Mouse (Mus musculus): ENCODE data around the gene Gfra1. TPM values are rescaled to one million over a fixed set of nuclear protein-coding genes. Genes with fewer than 3 reads are reported as not detected.

Gfra1 gene
- total and polyA plus RNA-seq, 3 experiments = not detected

DNA sequence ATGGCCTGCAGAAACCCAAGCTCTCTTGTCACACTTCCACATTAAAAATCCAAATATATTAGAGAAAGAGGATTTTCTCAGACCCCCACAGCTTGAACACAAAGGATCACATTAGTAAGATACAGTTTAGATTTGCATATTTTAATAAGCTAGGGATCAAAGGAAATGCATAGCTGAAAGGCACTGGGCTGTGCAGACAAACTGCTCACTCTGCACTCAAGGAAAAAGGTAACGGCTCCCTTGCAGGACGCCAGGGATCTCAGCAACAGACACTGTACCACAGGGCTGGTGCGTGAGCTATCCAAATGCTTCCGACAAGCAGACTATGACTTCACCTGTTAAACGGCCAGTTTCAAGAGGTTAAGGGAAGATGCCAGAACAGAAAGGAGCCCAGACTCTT lies 127.7 kb downstream of the Gfra1 start:
- no peaks in the 10 kb centered on the region for H3K9me3 ChIP-seq (replicated peaks; ENCODE audit: low read length)

GRCm38 (mm10) chr19:58316474-58316873 lies 139.2 kb downstream of the Gfra1 start:
- dilution Hi-C loops (cut with MboI; ENCODE audit: extremely low pct_ligation_motif_present, extremely low pct_unique_long_range_greater_than_20kb, low sequenced_read_pairs) = no loop called here
- no peaks in the 10 kb centered on the region for H3K4me1 ChIP-seq (ENCODE audit: control insufficient read depth in 1 of 2, insufficient read depth in 2 of 2)
- no peak overlapping the region for H3K4me3 ChIP-seq (replicated peaks in 1 of 3; ENCODE audit: low read depth in 2 of 3, low read length in 2 of 3, poor library complexity in 1 of 3)

More for the DNA sequence above, 127.7 kb downstream of the Gfra1 start:
- no peak for TF ChIP-seq POLR2AphosphoS2 (IDR thresholded peaks at IDR 0.05; ENCODE audit: low read depth, low read length)
- TF ChIP-seq E2F4 (IDR thresholded peaks at IDR 0.05; ENCODE audit: insufficient replicate concordance, low read depth, low read length) = no peak
- TF ChIP-seq NELFE (IDR thresholded peaks at IDR 0.05; ENCODE audit: low read depth, low read length) = no peak
- TF ChIP-seq POLR2A (IDR thresholded peaks at IDR 0.05; ENCODE audit: low read depth, low read length) = no peak
- no peak for TF ChIP-seq MAX (IDR thresholded peaks at IDR 0.05; ENCODE audit: low read length)
- no peak for TF ChIP-seq UBTF (IDR thresholded peaks at IDR 0.05; ENCODE audit: low read depth, low read length)
- TF ChIP-seq JUND (conservative IDR thresholded peaks at IDR 0.05; ENCODE audit: low read depth, low read length) = no peak
- TF ChIP-seq USF1 (IDR thresholded peaks at IDR 0.05; ENCODE audit: low read depth, low read length) = no peak
- TF ChIP-seq USF2 (conservative IDR thresholded peaks at IDR 0.05; ENCODE audit: low read depth, low read length) = no peak
- no peak for TF ChIP-seq CTCF (conservative IDR thresholded peaks at IDR 0.05 in 1 of 2, IDR thresholded peaks at IDR 0.05 in 1 of 2; ENCODE audit: low read depth in 2 of 2, low read length in 2 of 2)
- TF ChIP-seq GABPA (IDR thresholded peaks at IDR 0.05; ENCODE audit: insufficient replicate concordance, low read depth, low read length) = no peak
- TF ChIP-seq TCF12 (IDR thresholded peaks at IDR 0.05; ENCODE audit: low read depth, low read length) = no peak
- no peak for TF ChIP-seq ELF1 (IDR thresholded peaks at IDR 0.05; ENCODE audit: low read depth, low read length)
- Histone ChIP-seq H3K4me3 (replicated peaks in 1 of 3; ENCODE audit: low read depth in 2 of 3, low read length in 2 of 3, poor library complexity in 1 of 3) (no peak overlapping the region), H3K4me1 (ENCODE audit: control insufficient read depth in 1 of 2, insufficient read depth in 2 of 2) (no peaks in the 10 kb centered on the region), H3K79me2 (replicated peaks; ENCODE audit: control insufficient read depth, extremely low read depth, insufficient read depth, poor library complexity, severe bottlenecking) (no peaks in the 10 kb centered on the region), H3K4me2 (ENCODE audit: insufficient read depth, low read depth, poor library complexity, severe bottlenecking) (no peak overlapping the region), H3K27me3 (replicated peaks) (no peaks in the 10 kb centered on the region), H3K9ac (ENCODE audit: insufficient read depth, low read depth) (no peak overlapping the region), H3K36me3 (replicated peaks in 1 of 2; ENCODE audit: control insufficient read depth in 1 of 2, insufficient read depth in 1 of 2, low read length in 1 of 2) (no peaks in the 10 kb centered on the region), H3K27ac (ENCODE audit: insufficient read depth, low read depth) (no peak overlapping the region)
- no peak for DNase-seq (ENCODE audit: extremely low read depth)
- dilution Hi-C loops (cut with MboI; ENCODE audit: extremely low pct_ligation_motif_present, extremely low pct_unique_long_range_greater_than_20kb, low sequenced_read_pairs) (no loop called here), in situ Hi-C loops (cut with MboI; ENCODE audit: low pct_ligation_motif_present, low pct_unique_long_range_greater_than_20kb, low sequenced_read_pairs) (no loop called here)

GRCm38 (mm10) chr19:58315681-58316080 lies 140.0 kb downstream of the Gfra1 start:
- H3K79me2 ChIP-seq (replicated peaks; ENCODE audit: control insufficient read depth, extremely low read depth, insufficient read depth, poor library complexity, severe bottlenecking) = no peaks in the 10 kb centered on the region
- no peak for TF ChIP-seq NRF1 (IDR thresholded peaks at IDR 0.05; ENCODE audit: low read depth, low read length)
- TF ChIP-seq ZMIZ1 (IDR thresholded peaks at IDR 0.05; ENCODE audit: low read depth, low read length) = no peak
- TF ChIP-seq JUN (IDR thresholded peaks at IDR 0.05; ENCODE audit: insufficient read depth, low read depth, low read length) = no peak
- TF ChIP-seq TCF12 (IDR thresholded peaks at IDR 0.05; ENCODE audit: low read depth, low read length) = no peak
- TF ChIP-seq RCOR1 (conservative IDR thresholded peaks at IDR 0.05; ENCODE audit: low read depth, low read length) = no peak
- no peak for TF ChIP-seq CHD1 (IDR thresholded peaks at IDR 0.05; ENCODE audit: low read depth, low read length)
- TF ChIP-seq GABPA (IDR thresholded peaks at IDR 0.05; ENCODE audit: insufficient replicate concordance, low read depth, low read length) = no peak
- TF ChIP-seq SMC3 (IDR thresholded peaks at IDR 0.05; ENCODE audit: low read depth, low read length) = no peak
- no peak for TF ChIP-seq RAD21 (IDR thresholded peaks at IDR 0.05; ENCODE audit: low read depth, low read length)
- no peak for TF ChIP-seq MAZ (IDR thresholded peaks at IDR 0.05; ENCODE audit: low read depth, low read length)
- no peak for TF ChIP-seq UBTF (IDR thresholded peaks at IDR 0.05; ENCODE audit: low read depth, low read length)
- TF ChIP-seq MEF2A (IDR thresholded peaks at IDR 0.05; ENCODE audit: borderline replicate concordance, low read depth, low read length) = no peak
- TF ChIP-seq E2F4 (IDR thresholded peaks at IDR 0.05; ENCODE audit: insufficient replicate concordance, low read depth, low read length) = no peak
- no peak for TF ChIP-seq KAT2A (IDR thresholded peaks at IDR 0.05; ENCODE audit: insufficient replicate concordance, low read length)
- TF ChIP-seq MYC (IDR thresholded peaks at IDR 0.05; ENCODE audit: low read depth, low read length) = no peak
- H3K9ac ChIP-seq (ENCODE audit: insufficient read depth, low read depth) = no peak overlapping the region
- no peak for DNase-seq (ENCODE audit: extremely low read depth)
- H3K9me3 ChIP-seq (replicated peaks; ENCODE audit: low read length) = peaks cover 13% of the 10 kb centered on the region
- H3K27me3 ChIP-seq (replicated peaks) = no peaks in the 10 kb centered on the region
- H3K4me2 ChIP-seq (ENCODE audit: insufficient read depth, low read depth, poor library complexity, severe bottlenecking) = no peak overlapping the region
- no peaks in the 10 kb centered on the region for H3K36me3 ChIP-seq (replicated peaks in 1 of 2; ENCODE audit: control insufficient read depth in 1 of 2, insufficient read depth in 1 of 2, low read length in 1 of 2)
- in situ Hi-C loops (cut with MboI; ENCODE audit: low pct_ligation_motif_present, low pct_unique_long_range_greater_than_20kb, low sequenced_read_pairs) = no loop called here
- H3K4me1 ChIP-seq (ENCODE audit: control insufficient read depth in 1 of 2, insufficient read depth in 2 of 2) = no peaks in the 10 kb centered on the region
- no peak overlapping the region; the same call in 1 of the 2 replicates for H3K27ac ChIP-seq (ENCODE audit: insufficient read depth, low read depth)
- no peak overlapping the region for H3K4me3 ChIP-seq (replicated peaks in 1 of 3; ENCODE audit: low read depth in 2 of 3, low read length in 2 of 3, poor library complexity in 1 of 3)
- dilution Hi-C loops (cut with MboI; ENCODE audit: extremely low pct_ligation_motif_present, extremely low pct_unique_long_range_greater_than_20kb, low sequenced_read_pairs) = no loop called here

More at GRCm38 (mm10) chr19:58316474-58316873, 139.2 kb downstream of the Gfra1 start:
- H3K9me3 ChIP-seq (replicated peaks; ENCODE audit: low read length) = peaks cover 13% of the 10 kb centered on the region
- DNase-seq (ENCODE audit: extremely low read depth) = no peak
- in situ Hi-C loops (cut with MboI; ENCODE audit: low pct_ligation_motif_present, low pct_unique_long_range_greater_than_20kb, low sequenced_read_pairs) = no loop called here
- H3K27ac ChIP-seq (ENCODE audit: insufficient read depth, low read depth) = no peak overlapping the region
- H3K9ac ChIP-seq (ENCODE audit: insufficient read depth, low read depth) = no peak overlapping the region
- H3K79me2 ChIP-seq (replicated peaks; ENCODE audit: control insufficient read depth, extremely low read depth, insufficient read depth, poor library complexity, severe bottlenecking) = no peaks in the 10 kb centered on the region
- H3K27me3 ChIP-seq (replicated peaks) = no peaks in the 10 kb centered on the region
- no peaks in the 10 kb centered on the region for H3K36me3 ChIP-seq (replicated peaks in 1 of 2; ENCODE audit: control insufficient read depth in 1 of 2, insufficient read depth in 1 of 2, low read length in 1 of 2)
- TF ChIP-seq TCF12 (IDR thresholded peaks at IDR 0.05; ENCODE audit: low read depth, low read length) (no peak), NRF1 (IDR thresholded peaks at IDR 0.05; ENCODE audit: low read depth, low read length) (no peak), TBP (conservative IDR thresholded peaks at IDR 0.05; ENCODE audit: low read depth, low read length) (no peak), EP300 (IDR thresholded peaks at IDR 0.05; ENCODE audit: low read length) (no peak)
- H3K4me2 ChIP-seq (ENCODE audit: insufficient read depth, low read depth, poor library complexity, severe bottlenecking) = no peak overlapping the region
